Mouse (Mus musculus): ENCODE measurements at regions not wholly inside any gene's neighbourhood (a gene's known extent, or its start where the extent isn't known, plus 50 kb on each side); places are given as distances from the start of the nearest gene placed in this dataset.

- DNase-seq (ENCODE audit: low spot score): no peak
These were observed 59.4 kb upstream of the Ppp2r5c start for GRCm38 (mm10) chr12:110387567-110387966.

DNA sequence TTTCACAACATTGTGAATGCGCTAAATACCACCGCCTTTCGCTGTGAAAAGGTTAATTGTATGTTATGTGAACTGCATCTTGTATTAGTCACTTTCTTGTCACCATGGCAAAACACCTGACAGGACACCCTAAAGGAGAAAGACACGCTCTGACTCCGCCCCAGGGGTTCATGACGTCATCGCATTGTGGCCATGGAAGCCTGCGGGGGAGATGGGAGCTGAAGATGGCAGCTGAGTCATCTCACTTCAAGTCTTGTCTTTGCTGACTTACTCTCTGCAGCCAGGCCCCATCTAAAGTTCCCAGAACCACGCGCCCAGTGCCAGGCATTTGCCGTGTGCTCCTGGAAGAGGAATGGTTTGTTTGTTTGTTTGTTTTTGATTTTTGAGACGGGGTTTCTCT lies 57.5 kb upstream of the Ppp2r5c start:
- DNase-seq (ENCODE audit: low spot score): no peak

DNA sequence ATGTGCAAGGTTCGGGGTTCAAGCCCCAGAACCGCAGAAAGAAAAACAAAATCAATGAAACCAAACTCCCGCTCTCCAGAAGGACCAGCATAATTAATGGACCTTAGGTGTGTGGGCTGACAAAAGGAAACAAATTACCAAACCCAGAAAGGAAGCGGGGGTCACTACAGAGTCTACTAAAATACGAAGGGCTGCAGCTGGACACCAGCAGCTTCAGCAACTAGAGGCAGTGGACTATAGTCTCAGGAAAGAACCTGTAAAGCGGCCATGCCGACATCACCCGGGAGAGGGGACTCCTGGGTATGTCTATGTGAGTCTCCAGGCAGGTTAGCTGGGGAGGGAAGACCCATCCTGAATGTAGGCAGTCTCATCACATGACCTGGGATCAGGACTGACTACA lies 55.5 kb upstream of the Ppp2r5c start:
- no peak for DNase-seq (ENCODE audit: low spot score)

DNA sequence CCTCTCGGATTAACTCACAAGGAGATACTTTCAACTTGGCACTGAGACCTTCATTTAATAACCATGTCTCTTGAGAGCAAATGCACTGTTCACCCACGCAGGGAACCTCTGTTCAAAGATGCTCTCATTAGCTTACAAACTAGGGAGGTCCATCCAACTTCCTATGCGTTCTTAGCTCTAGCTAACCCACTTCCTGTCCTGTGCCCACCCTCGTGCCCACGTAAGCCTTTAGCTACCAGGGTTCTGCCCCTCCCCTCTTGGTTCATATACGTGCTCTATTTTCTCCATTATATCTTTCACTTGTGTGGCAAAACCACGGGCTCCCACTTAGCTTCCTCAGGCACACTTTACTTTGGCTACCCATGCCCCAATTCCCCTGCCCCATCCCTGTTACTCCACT lies 53.4 kb upstream of the Ppp2r5c start:
- no peak for DNase-seq (ENCODE audit: low spot score)

Measured in left cerebral cortex, adult 11 months (tissue).